Mouse (Mus musculus) heart, adult 2 months (tissue): ENCODE results near the gene Tead2.
A peak's percentile ranks its signal among the peaks of the same experiment; 100 is the strongest.

Experiments
- CTCF ChIP-seq: fragments of 200-600 bp; IDR thresholded peaks from 2 replicates; pipeline ENCODE4 v1.8.1; 2022; ENCODE audit warnings: antibody characterized with exemption, mild to moderate bottlenecking, moderate library complexity
- EP300 ChIP-seq: fragments of 200-500 bp; IDR thresholded peaks from 2 replicates; pipeline ENCODE4 v1.6.1; 2011; ENCODE audit warnings: low read depth, low read length, control low read depth; ENCODE audit not compliant: insufficient read depth
- POLR2A ChIP-seq: fragments of 200-500 bp; IDR thresholded peaks from 2 replicates; pipeline ENCODE4 v1.6.1; 2011; ENCODE audit warnings: mild to moderate bottlenecking, low read depth, low read length, control low read depth; ENCODE audit not compliant: insufficient read depth

- TF ChIP-seq CTCF (no peak), POLR2A (peak; percentile 56), EP300 (no peak)
Observed at GRCm38 (mm10) chr7:45234922-45235571, 19.5 kb downstream of the Tead2 start.
